Mouse (Mus musculus): ENCODE results near the gene Plcb2.

GRCm38 (mm10) chr2:118716677-118717076 lies 11.6 kb downstream of the Plcb2 start:
- no peak for TF ChIP-seq CTCF (IDR thresholded peaks at IDR 0.05; ENCODE audit: control insufficient read depth, insufficient read depth, low read length)
- TF ChIP-seq POLR2A (IDR thresholded peaks at IDR 0.05; ENCODE audit: borderline replicate concordance, control insufficient read depth, low read depth, low read length), result no peak

Data from bone marrow, adult 2 months (tissue).